In genomic region chrX:11491676-11492391, GRCm38 (mm10) we compare ENCODE assay signal across 9 mouse cellular contexts.
DNase-seq lines count a peak whose midpoint lies in the region; ATAC-seq and TF ChIP-seq lines count a peak whose summit lies in the region.
"Had no signal": no experiment of that assay in that cellular context is flagged by ENCODE, and none has a peak within 500 bp of the region (broad histone marks: within the 10 kb centered on the region; RNA-seq: fewer than 3 reads in every experiment).

No protein-coding gene starts in this region.

- H3K9me3 ChIP-seq in heart, embryonic 12.5 days (replicated peaks), result no peaks in the 10 kb centered on the region
- no peaks in the 10 kb centered on the region for H3K9me3 ChIP-seq in hindbrain, embryonic 12.5 days (replicated peaks)
- H3K9me3 ChIP-seq in midbrain, embryonic 15.5 days, result no peaks in the 10 kb centered on the region

- H3K36me3 ChIP-seq in heart, embryonic 12.5 days, result no peaks in the 10 kb centered on the region
- no peaks in the 10 kb centered on the region for H3K36me3 ChIP-seq in heart, adult 2 months (ENCODE audit: control insufficient read depth, insufficient read depth, low read length)
- no peaks in the 10 kb centered on the region for H3K36me3 ChIP-seq in hindbrain, embryonic 12.5 days
- no peaks in the 10 kb centered on the region for H3K36me3 ChIP-seq in midbrain, embryonic 15.5 days (replicated peaks)

- H3K79me2 ChIP-seq in heart, adult 2 months (replicated peaks; ENCODE audit: control insufficient read depth, insufficient read depth, low read length), result no peaks in the 10 kb centered on the region

- no peak for DNase-seq in heart, adult 2 months
- DNase-seq in embryo, embryonic 10.5 days (ENCODE audit: low spot score), result peak; percentile 25
- no peak for DNase-seq in adrenal gland, adult (ENCODE audit: inconsistent age in 2 of 2, low spot score in 1 of 2)
- DNase-seq in layer of hippocampus, adult 9-10 months (ENCODE audit: low spot score), result no peak
- DNase-seq in lung, postnatal 25 days (ENCODE audit: low spot score), result no peak
- DNase-seq: cerebellum, adult 9-11 months had no signal

- TF ChIP-seq CTCF in heart, adult 2 months (IDR thresholded peaks at IDR 0.05), result no peak

- peaks cover 5% of the 10 kb centered on the region; the same call in 1 of the 2 replicates for H3K27me3 ChIP-seq in heart, embryonic 12.5 days (replicated peaks)
- no peaks in the 10 kb centered on the region for H3K27me3 ChIP-seq in heart, adult 2 months (ENCODE audit: control insufficient read depth, insufficient read depth, low read length)
- H3K27me3 ChIP-seq in hindbrain, embryonic 12.5 days, result peaks cover 19% of the 10 kb centered on the region
- H3K27me3 ChIP-seq in midbrain, embryonic 15.5 days (replicated peaks), result no peaks in the 10 kb centered on the region

- 28% methylated on average over 32 of the region's 32 CpGs for WGBS in heart, embryonic 12.5 days
- WGBS in heart, adult 2 months, result 58% methylated on average over 32 of the region's 32 CpGs
- WGBS in hindbrain, embryonic 12.5 days, result 30% methylated on average over 32 of the region's 32 CpGs
- 19% methylated on average over 32 of the region's 32 CpGs for WGBS in midbrain, embryonic 15.5 days

- no peak overlapping the region for H3K9ac ChIP-seq in heart, embryonic 12.5 days
- no peak overlapping the region for H3K9ac ChIP-seq in heart, adult 2 months (ENCODE audit: low read depth, low read length)
- H3K9ac ChIP-seq in hindbrain, embryonic 12.5 days, result no peak overlapping the region
- H3K9ac ChIP-seq in midbrain, embryonic 15.5 days, result no peak overlapping the region

- no peak overlapping the region for H3K4me3 ChIP-seq in heart, embryonic 12.5 days
- H3K4me3 ChIP-seq in heart, adult 2 months, result no peak overlapping the region
- H3K4me3 ChIP-seq in hindbrain, embryonic 12.5 days, result no peak overlapping the region
- H3K4me3 ChIP-seq in midbrain, embryonic 15.5 days, result no peak overlapping the region

- H3K4me2 ChIP-seq in heart, embryonic 12.5 days, result peak overlapping the region; percentile 50
- H3K4me2 ChIP-seq in hindbrain, embryonic 12.5 days (replicated peaks), result peak overlapping the region; percentile 44
- peak overlapping the region; percentile 30 for H3K4me2 ChIP-seq in midbrain, embryonic 15.5 days

- ATAC-seq in heart, embryonic 12.5 days (ENCODE audit: insufficient number of reproducible peaks, low FRiP score), result no peak
- ATAC-seq in hindbrain, embryonic 12.5 days (ENCODE audit: low FRiP score), result peak; percentile 14; the same call in 1 of the 2 replicates
- peak; percentile 49; the same call in 1 of the 2 replicates for ATAC-seq in midbrain, embryonic 15.5 days (replicated peaks)

- intact Hi-C loops in heart, adult 2 months (cut with DNase I), result loop anchor here (5.0 kb wide), 1 partner anchor 75 kb away; no protein-coding TSS in a partner anchor

- TF ChIP-seq POLR2A in heart, adult 2 months (IDR thresholded peaks at IDR 0.05; ENCODE audit: insufficient read depth, low read depth, low read length), result no peak

- no peak overlapping the region for H3K27ac ChIP-seq in heart, embryonic 12.5 days (ENCODE audit: poor library complexity, severe bottlenecking)
- no peak overlapping the region for H3K27ac ChIP-seq in heart, adult 2 months
- H3K27ac ChIP-seq in hindbrain, embryonic 12.5 days, result peak overlapping the region; percentile 70
- H3K27ac ChIP-seq in midbrain, embryonic 15.5 days, result peak overlapping the region; percentile 72

- H3K4me1 ChIP-seq in heart, embryonic 12.5 days (replicated peaks), result peaks cover 18% of the 10 kb centered on the region
- H3K4me1 ChIP-seq in heart, adult 2 months (ENCODE audit: control insufficient read depth, insufficient read depth, low read length), result no peaks in the 10 kb centered on the region; the same call in 1 of the 2 replicates
- H3K4me1 ChIP-seq in hindbrain, embryonic 12.5 days, result peaks cover 36% of the 10 kb centered on the region
- peaks cover 33% of the 10 kb centered on the region for H3K4me1 ChIP-seq in midbrain, embryonic 15.5 days

- TF ChIP-seq EP300 in heart, adult 2 months (IDR thresholded peaks at IDR 0.05; ENCODE audit: insufficient read depth, low read depth, low read length), result no peak

Comparison
In these comparisons a context has a peak if more than half of its experiments do, and no peak if none do; other contexts are left out.
1. H3K27ac ChIP-seq: peak in hindbrain, embryonic 12.5 days (single experiment) and midbrain, embryonic 15.5 days (single experiment); none in heart, embryonic 12.5 days (single experiment) and heart, adult 2 months (single experiment).
2. Peak in every context shown above with its lines, with median percentiles within 50 percentile points of each other: H3K4me2 ChIP-seq.